Mouse (Mus musculus) CD4-positive, CD25-positive, alpha-beta regulatory T cell, adult 4 months (primary cell): ENCODE results near the gene Chsy1. TPM values are rescaled to one million over a fixed set of nuclear protein-coding genes. Genes with fewer than 3 reads are reported as not detected.

Experiments used
- ATAC-seq: one replicate; pipeline ENCODE4 v1.8.0; 2017
- polyA plus RNA-seq, 2 experiments: library from polyadenylated mRNA; unstranded; fragments of 100-300 nt; shearing (Covaris generic); gene quantifications; one replicate each; pipeline ENCODE4 v1.2.1; 2017

The Chsy1 gene
- polyA plus RNA-seq, 2 experiments from 2014 or later, result 7.4 to 10.6 TPM

GRCm38 (mm10) chr7:66217011-66217410 lies 107.7 kb downstream of the Chsy1 start:
- no peak for ATAC-seq

DNA sequence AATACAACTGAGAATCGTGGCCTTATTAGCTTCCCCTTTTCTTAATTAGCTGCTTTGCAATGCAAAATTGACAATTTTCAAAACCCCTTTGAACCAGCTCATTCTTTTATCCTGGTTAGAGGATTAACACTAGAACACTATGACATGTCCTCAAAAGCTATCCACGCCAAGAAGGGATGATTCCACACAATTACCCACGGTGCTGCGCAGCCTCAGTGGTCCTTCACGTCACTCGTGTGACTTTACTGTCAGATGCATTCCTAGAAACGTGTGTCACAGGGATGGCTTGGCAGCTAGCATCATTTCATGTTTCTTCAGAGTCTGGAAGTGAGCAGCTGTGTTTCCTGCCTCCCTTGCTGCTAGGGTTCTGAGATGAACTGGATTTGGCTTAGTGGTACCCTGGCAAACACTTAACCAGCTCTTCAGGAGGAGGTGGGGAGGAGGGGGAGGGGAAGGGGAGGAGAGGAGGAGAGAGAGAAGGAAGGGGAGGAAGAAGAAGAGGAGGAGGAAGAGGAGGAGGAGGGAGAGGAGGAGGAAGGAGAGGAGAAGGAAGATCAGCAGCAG lies 108.3 kb downstream of the Chsy1 start:
- ATAC-seq, result no peak

DNA sequence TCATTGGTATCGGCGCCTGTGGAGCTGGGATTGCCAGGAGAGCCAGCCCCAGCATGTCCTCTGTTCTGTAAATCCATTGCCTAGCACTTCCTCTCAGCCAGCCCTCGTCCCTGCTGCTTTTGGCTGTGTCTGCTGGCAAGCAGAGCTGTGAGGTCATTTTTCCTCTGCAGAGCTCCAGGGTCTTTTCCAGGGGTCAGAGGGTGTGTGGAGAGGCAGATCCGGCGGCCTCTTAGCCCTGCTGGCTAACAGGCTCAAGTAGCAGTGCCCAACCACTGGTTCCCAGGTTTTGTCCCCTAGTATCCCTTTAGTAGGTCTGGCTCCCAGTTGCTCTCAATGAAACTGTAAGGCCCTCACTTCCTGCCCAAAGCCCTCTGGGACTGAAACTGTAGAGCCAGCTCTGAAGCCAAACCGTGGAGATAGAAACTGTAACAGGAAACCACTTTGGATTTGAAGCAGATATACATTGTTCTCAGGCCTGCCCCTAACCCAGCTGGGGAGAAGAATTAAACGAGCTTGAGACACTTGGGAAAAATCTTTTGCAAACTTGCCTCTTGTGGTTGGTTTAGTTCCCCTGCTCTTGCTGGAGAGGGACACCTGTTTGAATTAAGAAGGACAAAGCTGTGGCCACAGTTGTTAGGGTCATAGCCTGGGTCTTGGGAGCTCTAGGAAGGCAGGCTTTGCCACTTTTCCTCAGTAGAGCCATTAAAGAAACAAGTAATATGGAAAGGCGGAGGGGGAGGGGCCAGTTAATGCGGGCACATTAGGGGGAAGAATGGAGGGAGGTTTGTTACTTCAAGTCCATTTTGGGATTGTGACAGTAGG lies 109.1 kb downstream of the Chsy1 start:
- ATAC-seq, result no peak

GRCm38 (mm10) chr7:66219028-66219793 lies 109.9 kb downstream of the Chsy1 start:
- ATAC-seq, result no peak

- no peak for ATAC-seq
Measured at GRCm38 (mm10) chr7:66219794-66220227, 110.5 kb downstream of the Chsy1 start.

DNA sequence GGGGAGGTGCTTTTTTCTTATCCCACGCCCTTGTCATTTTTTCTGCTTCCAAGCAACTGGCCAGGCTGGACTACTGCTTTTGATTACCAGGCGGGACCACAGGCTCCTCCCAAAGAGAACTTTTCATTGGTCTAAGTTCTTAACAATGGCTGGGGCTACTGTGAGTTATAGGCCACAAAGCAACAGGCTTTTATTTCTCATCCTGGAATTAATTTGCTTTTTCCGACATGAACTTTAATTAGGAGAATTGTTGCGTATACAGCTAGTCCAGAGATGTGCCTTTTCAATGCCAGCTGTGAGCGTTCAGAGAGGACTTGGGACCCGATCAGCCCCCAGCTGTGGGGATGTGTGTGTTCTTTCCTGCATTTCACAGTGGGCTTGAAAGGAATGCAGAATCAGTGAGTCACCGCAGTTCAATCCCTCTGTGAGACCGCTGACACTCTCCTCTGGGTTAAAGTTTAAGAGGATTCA lies 113.3 kb downstream of the Chsy1 start:
- ATAC-seq, result no peak

Other genes with a start within 250 kb of the Chsy1 start
- not detected for gene Pcsk6, start 247.8 kb upstream of the Chsy1 start, polyA plus RNA-seq
- not detected for gene Gm45213, start 65.9 kb upstream of the Chsy1 start, polyA plus RNA-seq
- 100 to 1,000 TPM; 120 to 121 TPM for gene Snrpa1, start 50.5 kb upstream of the Chsy1 start, polyA plus RNA-seq
- 100 to 1,000 TPM; 176 to 177 TPM for gene Selenos, start 29.9 kb upstream of the Chsy1 start, polyA plus RNA-seq